Mouse (Mus musculus): ENCODE measurements around the gene Fgf14.

DNA sequence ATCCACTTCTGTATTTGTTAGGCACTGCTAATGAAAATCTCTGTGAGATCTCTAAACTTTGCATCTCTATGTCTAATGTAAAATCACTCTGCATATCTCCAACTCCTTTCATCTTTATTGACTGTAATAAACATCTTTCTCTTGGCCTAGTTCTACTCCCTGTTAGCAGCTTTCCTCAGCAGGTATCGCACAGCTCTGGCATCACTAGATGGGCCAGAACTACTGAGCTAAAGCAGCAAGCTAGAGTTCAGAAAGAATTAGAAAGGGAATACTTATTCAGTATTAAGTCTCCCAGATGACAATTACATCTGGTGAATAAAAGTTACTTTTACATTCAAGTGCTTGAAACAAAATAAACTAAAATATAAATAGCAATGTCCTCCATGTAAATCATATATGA lies 221.8 kb downstream of the Fgf14 start:
- TF ChIP-seq CTCF (IDR thresholded peaks at IDR 0.05; ENCODE audit: insufficient read depth, low read depth, low read length) (no peak), POLR2A (IDR thresholded peaks at IDR 0.05; ENCODE audit: insufficient read depth, low read depth, low read length) (no peak)
